Mouse (Mus musculus): ENCODE results near the gene Tmem262. TPM values are rescaled to one million over a fixed set of nuclear protein-coding genes. Genes with fewer than 3 reads are reported as not detected.

The Tmem262 gene
- polyA plus RNA-seq, 1 experiment from 2014 or later, result not detected

DNA sequence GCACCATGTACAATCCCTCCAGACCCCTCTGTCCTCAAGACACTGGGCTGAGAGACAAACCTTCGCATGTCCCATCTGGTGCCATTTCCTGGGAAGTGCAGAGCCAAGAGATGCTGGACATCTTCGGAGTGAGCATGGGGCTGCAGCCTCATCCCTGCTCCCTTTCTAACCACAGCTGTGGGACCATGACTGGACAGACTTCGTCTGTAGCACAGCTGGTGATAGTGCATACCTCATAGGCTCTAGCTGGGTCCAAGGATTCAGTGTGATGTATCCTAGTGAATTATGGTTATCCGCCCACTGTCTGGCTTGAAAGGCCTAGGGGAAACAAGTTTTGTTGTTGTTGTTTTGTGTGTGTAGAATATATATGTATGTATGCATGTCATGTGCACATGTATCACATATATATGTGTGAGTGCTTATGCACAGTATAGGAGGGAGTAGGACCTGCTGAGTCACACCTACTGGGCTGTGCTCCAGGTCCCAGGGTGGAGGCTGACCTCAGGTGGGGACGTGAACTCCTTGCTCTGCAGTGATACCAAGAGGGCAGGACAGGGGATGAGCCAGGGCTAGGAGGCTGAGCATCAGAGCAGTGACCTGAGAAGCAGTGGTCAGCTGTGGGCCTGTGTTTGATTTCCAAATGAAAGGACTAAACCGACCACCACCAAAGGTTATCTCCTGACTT lies 22.5 kb downstream of the Tmem262 start:
- no peaks in the 10 kb centered on the region; the same call in 1 of the 2 replicates for H3K36me3 ChIP-seq (ENCODE audit: control insufficient read depth, insufficient read depth, low read length)
- no peaks in the 10 kb centered on the region for H3K9me3 ChIP-seq (ENCODE audit: control insufficient read depth, low read depth, low read length)
- H3K27ac ChIP-seq (ENCODE audit: low read length), result no peak overlapping the region
- H3K4me2 ChIP-seq (replicated peaks; ENCODE audit: low read depth, low read length), result no peak overlapping the region
- no peak overlapping the region for H3K4me3 ChIP-seq (ENCODE audit: low read depth, low read length)
- H3K4me1 ChIP-seq (ENCODE audit: control insufficient read depth, insufficient read depth, low read length), result no peaks in the 10 kb centered on the region
- H3K9ac ChIP-seq (replicated peaks; ENCODE audit: low read depth, low read length), result no peak overlapping the region
- WGBS, result 77% methylated on average over 6 of the region's 6 CpGs
- ATAC-seq (ENCODE audit: insufficient number of reproducible peaks, insufficient read depth, low FRiP score, low read depth), result no peak
- H3K27me3 ChIP-seq (ENCODE audit: control insufficient read depth, insufficient read depth, low read length), result no peaks in the 10 kb centered on the region

DNA sequence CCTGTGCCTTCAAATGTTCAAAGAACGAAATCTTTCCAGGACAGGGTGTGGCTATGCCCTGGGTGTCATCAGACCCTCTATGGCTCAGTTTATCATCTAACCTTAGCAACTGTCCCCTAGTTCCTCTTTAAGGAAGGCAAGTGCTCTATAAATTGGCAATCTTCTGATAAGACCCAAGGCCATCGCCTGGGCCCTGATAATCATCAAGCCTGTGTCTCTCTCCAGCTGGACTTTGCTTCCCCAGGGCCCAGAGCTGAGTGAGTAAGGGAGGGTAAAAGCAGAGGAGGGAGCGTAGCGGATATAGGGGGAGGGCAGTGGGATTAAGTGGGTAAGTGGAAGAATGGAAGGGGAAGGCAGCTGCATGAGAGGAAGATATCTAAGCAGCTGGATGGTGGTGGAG lies 24.6 kb downstream of the Tmem262 start:
- Histone ChIP-seq H3K27ac (ENCODE audit: low read length) (no peak overlapping the region), H3K9me3 (ENCODE audit: control insufficient read depth, low read depth, low read length) (no peaks in the 10 kb centered on the region), H3K9ac (replicated peaks; ENCODE audit: low read depth, low read length) (no peak overlapping the region), H3K36me3 (ENCODE audit: control insufficient read depth, insufficient read depth, low read length) (no peaks in the 10 kb centered on the region), H3K4me2 (replicated peaks; ENCODE audit: low read depth, low read length) (no peak overlapping the region), H3K4me3 (ENCODE audit: low read depth, low read length) (no peak overlapping the region), H3K27me3 (ENCODE audit: control insufficient read depth, insufficient read depth, low read length) (no peaks in the 10 kb centered on the region), H3K4me1 (ENCODE audit: control insufficient read depth, insufficient read depth, low read length) (no peaks in the 10 kb centered on the region)
- no peak for ATAC-seq (ENCODE audit: insufficient number of reproducible peaks, insufficient read depth, low FRiP score, low read depth)
- 68% methylated on average over 4 of the region's 4 CpGs for WGBS

DNA sequence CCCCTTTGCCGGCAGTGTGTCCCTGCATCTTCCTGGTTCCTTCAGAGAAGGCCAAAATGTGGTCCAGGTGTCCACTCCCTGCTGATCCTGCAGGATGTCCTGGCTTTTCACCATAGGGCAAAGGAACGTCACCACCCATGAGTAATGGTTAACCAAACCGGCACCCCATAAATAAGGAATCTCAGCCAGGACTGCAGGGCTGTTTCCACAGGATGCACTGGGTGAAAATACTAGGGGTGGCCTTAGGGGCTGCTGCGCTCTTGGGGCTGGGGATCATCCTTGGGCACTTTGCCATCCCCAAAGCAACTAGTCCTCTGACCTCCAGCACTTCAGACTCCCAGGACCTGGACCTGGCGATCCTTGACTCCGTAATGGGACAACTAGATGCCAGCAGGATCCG lies 25.8 kb downstream of the Tmem262 start, which contains the start of gene Naaladl1:
Gene Naaladl1, plus strand, starts transcription at position 197 of the 400 bp plus-strand sequence.
- H3K27ac ChIP-seq (ENCODE audit: low read length), result no peak within 1 kb of the TSS
- H3K27me3 ChIP-seq (ENCODE audit: control insufficient read depth, insufficient read depth, low read length), result no peaks in the 10 kb centered on the region
- no peak for ATAC-seq (ENCODE audit: insufficient number of reproducible peaks, insufficient read depth, low FRiP score, low read depth)
- no peak within 1 kb of the TSS for H3K4me3 ChIP-seq (ENCODE audit: low read depth, low read length)
- H3K36me3 ChIP-seq (ENCODE audit: control insufficient read depth, insufficient read depth, low read length), result no peaks in the 10 kb centered on the region
- H3K4me2 ChIP-seq (replicated peaks; ENCODE audit: low read depth, low read length), result no peak within 1 kb of the TSS
- no peaks in the 10 kb centered on the region for H3K4me1 ChIP-seq (ENCODE audit: control insufficient read depth, insufficient read depth, low read length)
- no peaks in the 10 kb centered on the region for H3K9me3 ChIP-seq (ENCODE audit: control insufficient read depth, low read depth, low read length)
- H3K9ac ChIP-seq (replicated peaks; ENCODE audit: low read depth, low read length), result no peak within 1 kb of the TSS
- WGBS, result 86% methylated on average over 7 of the region's 7 CpGs

DNA sequence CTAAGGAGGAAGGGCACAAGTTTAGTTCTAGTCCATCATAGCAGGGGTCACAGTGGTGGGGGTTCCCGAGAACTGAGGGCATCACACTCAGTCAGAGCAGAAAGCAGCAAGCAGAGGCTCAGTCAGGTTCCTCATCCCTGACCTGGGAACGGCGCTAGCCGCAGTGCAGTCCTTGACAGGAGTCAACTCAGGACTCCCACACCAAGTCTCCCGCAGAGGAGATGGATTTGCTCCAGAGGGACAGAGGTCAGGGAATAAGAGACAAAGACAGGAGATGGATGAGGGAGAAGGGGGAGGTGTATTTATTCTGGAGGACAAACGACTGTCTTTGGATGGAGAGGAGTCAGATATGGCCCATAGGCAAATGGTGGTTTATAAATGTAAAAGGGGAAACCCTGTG lies 33.3 kb downstream of the Tmem262 start:
- Histone ChIP-seq H3K4me2 (replicated peaks; ENCODE audit: low read depth, low read length) (no peak overlapping the region), H3K27me3 (ENCODE audit: control insufficient read depth, insufficient read depth, low read length) (no peaks in the 10 kb centered on the region), H3K36me3 (ENCODE audit: control insufficient read depth, insufficient read depth, low read length) (peaks cover 20% of the 10 kb centered on the region), H3K4me1 (ENCODE audit: control insufficient read depth, insufficient read depth, low read length) (peaks cover 5% of the 10 kb centered on the region; the same call in 1 of the 2 replicates), H3K27ac (ENCODE audit: low read length) (no peak overlapping the region), H3K4me3 (ENCODE audit: low read depth, low read length) (no peak overlapping the region), H3K9me3 (ENCODE audit: control insufficient read depth, low read depth, low read length) (no peaks in the 10 kb centered on the region), H3K9ac (replicated peaks; ENCODE audit: low read depth, low read length) (no peak overlapping the region)
- WGBS, result 24% methylated on average over 6 of the region's 6 CpGs
- no peak for ATAC-seq (ENCODE audit: insufficient number of reproducible peaks, insufficient read depth, low FRiP score, low read depth)

DNA sequence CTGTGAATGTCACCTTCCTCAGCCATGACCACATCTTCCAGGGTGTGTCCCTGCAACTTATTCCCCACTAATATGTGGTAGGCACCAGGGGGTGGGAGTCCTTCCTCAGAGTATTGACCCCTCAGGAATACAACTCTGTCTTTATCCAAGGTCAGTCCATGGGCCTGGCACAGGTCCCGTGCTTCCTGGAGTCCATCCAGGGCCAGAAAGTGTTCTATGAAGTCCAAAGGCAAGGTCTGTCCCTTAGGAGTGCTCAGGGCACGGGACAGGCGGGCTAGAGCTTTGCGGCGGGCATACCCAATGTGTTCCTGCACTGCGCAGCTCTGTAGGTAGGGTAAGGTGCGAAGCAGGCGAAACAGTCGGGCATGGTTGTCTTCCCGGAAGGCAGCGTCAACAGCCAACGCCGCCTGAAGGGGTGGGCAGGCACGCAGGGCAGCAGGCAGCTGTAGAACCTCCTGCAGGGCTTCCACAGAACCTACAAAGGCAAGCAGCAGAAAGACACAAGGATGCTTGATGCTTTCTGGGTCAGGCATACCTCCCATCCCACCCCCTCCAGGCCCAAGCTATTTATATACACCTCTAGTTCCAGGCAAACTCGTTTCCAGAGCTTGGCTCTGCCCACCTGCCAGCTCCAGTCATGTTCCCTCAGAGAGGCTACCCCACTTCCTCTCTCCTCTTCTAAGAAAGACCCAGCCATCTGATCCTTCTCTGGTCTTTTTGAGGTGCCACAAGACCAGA lies 36.4 kb downstream of the Tmem262 start:
- H3K27me3 ChIP-seq (ENCODE audit: control insufficient read depth, insufficient read depth, low read length), result no peaks in the 10 kb centered on the region
- H3K4me2 ChIP-seq (replicated peaks; ENCODE audit: low read depth, low read length), result no peak overlapping the region
- no peak overlapping the region for H3K27ac ChIP-seq (ENCODE audit: low read length)
- H3K4me1 ChIP-seq (ENCODE audit: control insufficient read depth, insufficient read depth, low read length), result peaks cover 9% of the 10 kb centered on the region; the same call in 1 of the 2 replicates
- no peak overlapping the region for H3K9ac ChIP-seq (replicated peaks; ENCODE audit: low read depth, low read length)
- H3K4me3 ChIP-seq (ENCODE audit: low read depth, low read length), result no peak overlapping the region
- WGBS, result 88% methylated on average over 15 of the region's 15 CpGs
- ATAC-seq (ENCODE audit: insufficient number of reproducible peaks, insufficient read depth, low FRiP score, low read depth), result no peak
- H3K9me3 ChIP-seq (ENCODE audit: control insufficient read depth, low read depth, low read length), result no peaks in the 10 kb centered on the region
- H3K36me3 ChIP-seq (ENCODE audit: control insufficient read depth, insufficient read depth, low read length), result peaks cover 20% of the 10 kb centered on the region

DNA sequence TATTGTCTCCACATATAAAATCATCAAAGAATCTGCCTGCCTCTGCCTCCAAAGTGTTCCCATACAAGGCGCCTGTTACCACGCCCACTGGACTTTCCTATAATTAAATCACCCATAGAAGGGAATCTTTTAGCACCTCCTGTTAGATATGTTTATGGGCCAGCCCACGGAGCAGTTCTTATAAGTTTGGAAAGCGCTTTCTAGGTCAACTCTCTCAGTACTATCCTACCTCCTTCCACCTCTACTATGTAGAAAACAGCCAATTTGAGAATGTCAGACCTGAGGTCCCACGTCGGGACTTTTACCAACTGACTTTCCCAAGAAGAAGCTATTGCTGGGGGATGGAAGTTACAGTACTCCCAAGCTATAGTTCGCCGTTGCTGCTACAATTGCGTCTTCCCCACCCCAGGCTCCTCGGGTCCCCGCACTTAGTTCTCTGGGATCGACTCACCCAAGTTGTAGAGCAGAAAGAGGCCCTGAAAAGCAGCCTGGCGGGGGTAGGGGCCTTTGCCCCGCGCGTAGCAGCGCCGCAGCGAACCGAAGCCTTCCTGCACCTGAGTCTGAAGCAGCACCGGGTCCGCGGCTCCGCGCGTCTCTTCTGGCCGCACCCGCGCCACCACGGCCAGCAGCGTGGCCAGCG lies 37.6 kb downstream of the Tmem262 start:
- H3K4me3 ChIP-seq (ENCODE audit: low read depth, low read length), result peak overlapping the region; percentile 82
- ATAC-seq (ENCODE audit: insufficient number of reproducible peaks, insufficient read depth, low FRiP score, low read depth), result peak; percentile 1; the same call in 1 of the 2 replicates
- peak overlapping the region; percentile 64 for H3K4me2 ChIP-seq (replicated peaks; ENCODE audit: low read depth, low read length)
- peaks cover 9% of the 10 kb centered on the region; the same call in 1 of the 2 replicates for H3K4me1 ChIP-seq (ENCODE audit: control insufficient read depth, insufficient read depth, low read length)
- WGBS, result 4% methylated on average over 32 of the region's 32 CpGs
- H3K27ac ChIP-seq (ENCODE audit: low read length), result peak overlapping the region; percentile 98
- H3K9me3 ChIP-seq (ENCODE audit: control insufficient read depth, low read depth, low read length), result no peaks in the 10 kb centered on the region
- H3K36me3 ChIP-seq (ENCODE audit: control insufficient read depth, insufficient read depth, low read length), result peaks cover 20% of the 10 kb centered on the region
- H3K27me3 ChIP-seq (ENCODE audit: control insufficient read depth, insufficient read depth, low read length), result no peaks in the 10 kb centered on the region
- peak overlapping the region; percentile 63 for H3K9ac ChIP-seq (replicated peaks; ENCODE audit: low read depth, low read length)

DNA sequence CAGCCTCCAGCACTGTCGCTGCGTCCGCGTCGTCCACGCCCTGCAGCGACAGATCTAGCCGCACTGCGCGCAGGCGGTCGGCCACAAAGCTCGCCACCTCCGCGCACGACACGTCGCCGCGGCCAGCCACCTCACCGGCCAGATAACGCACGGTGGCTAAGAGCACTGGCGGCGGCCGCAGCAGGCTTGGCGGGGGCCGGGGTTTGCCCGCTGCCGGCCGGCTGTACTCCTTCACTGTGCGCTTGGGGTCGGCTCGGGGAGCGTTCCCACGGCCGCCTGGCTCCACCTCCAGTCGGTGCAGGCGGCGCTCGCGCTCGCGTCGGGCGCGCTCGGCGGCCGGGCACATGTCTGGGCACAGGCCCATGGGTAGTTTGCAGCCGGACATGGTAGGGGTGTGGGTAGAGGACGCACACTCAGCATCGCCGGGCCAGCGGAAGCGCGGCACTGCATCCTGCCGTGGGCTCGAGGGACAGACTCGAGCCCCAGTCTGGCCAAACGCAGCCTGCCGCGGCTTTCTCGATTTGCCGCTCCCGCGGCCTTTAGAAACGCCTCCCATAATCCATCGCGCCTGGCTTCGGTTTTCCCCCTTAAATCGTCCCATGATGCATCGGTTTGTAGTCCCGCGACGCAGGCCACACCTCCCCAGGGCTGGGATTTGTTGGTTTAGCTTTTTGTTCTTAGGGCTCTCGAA lies 38.3 kb downstream of the Tmem262 start, which contains the start of gene Sac3d1:
Gene Sac3d1, minus strand, starts transcription at position 665 of the 691 bp plus-strand sequence.
- H3K4me2 ChIP-seq (replicated peaks; ENCODE audit: low read depth, low read length), result peak within 1 kb of the TSS; percentile 64
- ATAC-seq (ENCODE audit: insufficient number of reproducible peaks, insufficient read depth, low FRiP score, low read depth), result peak; percentile 86
- H3K9ac ChIP-seq (replicated peaks; ENCODE audit: low read depth, low read length), result peak within 1 kb of the TSS; percentile 63
- H3K4me1 ChIP-seq (ENCODE audit: control insufficient read depth, insufficient read depth, low read length), result peaks cover 9% of the 10 kb centered on the region; the same call in 1 of the 2 replicates
- H3K9me3 ChIP-seq (ENCODE audit: control insufficient read depth, low read depth, low read length), result no peaks in the 10 kb centered on the region
- peak within 1 kb of the TSS; percentile 98 for H3K27ac ChIP-seq (ENCODE audit: low read length)
- peak within 1 kb of the TSS; percentile 82 for H3K4me3 ChIP-seq (ENCODE audit: low read depth, low read length)
- WGBS, result under 1% methylated on average over 77 of the region's 77 CpGs
- H3K36me3 ChIP-seq (ENCODE audit: control insufficient read depth, insufficient read depth, low read length), result peaks cover 20% of the 10 kb centered on the region
- no peaks in the 10 kb centered on the region for H3K27me3 ChIP-seq (ENCODE audit: control insufficient read depth, insufficient read depth, low read length)

DNA sequence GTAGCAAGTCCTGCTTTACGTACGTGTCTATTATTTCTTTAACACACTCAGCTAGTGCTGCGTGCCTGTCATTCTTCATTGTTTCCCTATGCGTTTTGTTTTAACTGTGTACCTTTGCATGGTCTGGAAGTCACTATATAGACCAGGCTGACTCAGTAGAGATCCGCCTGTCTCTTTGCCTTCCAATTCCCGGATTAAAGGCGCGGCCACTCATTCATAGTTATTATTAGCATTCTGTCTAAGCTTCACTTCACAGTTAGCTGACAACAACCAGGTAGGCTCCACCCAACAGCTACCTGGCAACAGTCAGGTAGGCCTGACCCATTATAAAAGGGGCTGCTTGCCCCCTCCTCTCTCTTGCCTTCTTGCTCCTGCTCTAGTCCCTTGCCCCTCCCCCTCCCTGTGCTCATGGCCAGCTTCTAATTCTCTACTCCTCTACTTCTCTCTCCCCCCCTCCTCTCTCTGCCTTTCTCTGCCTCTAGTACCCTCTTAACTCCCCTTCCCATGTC lies 38.9 kb downstream of the Tmem262 start:
- 1% methylated on average over 8 of the region's 8 CpGs for WGBS
- Histone ChIP-seq H3K9ac (replicated peaks; ENCODE audit: low read depth, low read length) (peak overlapping the region; percentile 63; the same call in 1 of the 2 replicates), H3K4me2 (replicated peaks; ENCODE audit: low read depth, low read length) (peak overlapping the region; percentile 64), H3K4me3 (ENCODE audit: low read depth, low read length) (peak overlapping the region; percentile 82), H3K36me3 (ENCODE audit: control insufficient read depth, insufficient read depth, low read length) (peaks cover 20% of the 10 kb centered on the region), H3K27me3 (ENCODE audit: control insufficient read depth, insufficient read depth, low read length) (no peaks in the 10 kb centered on the region), H3K27ac (ENCODE audit: low read length) (peak overlapping the region; percentile 98), H3K9me3 (ENCODE audit: control insufficient read depth, low read depth, low read length) (no peaks in the 10 kb centered on the region), H3K4me1 (ENCODE audit: control insufficient read depth, insufficient read depth, low read length) (peaks cover 13% of the 10 kb centered on the region; the same call in 1 of the 2 replicates)
- ATAC-seq (ENCODE audit: insufficient number of reproducible peaks, insufficient read depth, low FRiP score, low read depth), result no peak

Measured in stomach, embryonic 14.5 days (tissue).